Mouse (Mus musculus) retina, postnatal 7 days (tissue): ENCODE measurements around the gene Gm26620.

ENCODE experiments used
- DNase-seq: peaks from one replicate; pipeline ENCODE4 v3.0.0-alpha.2; 2012; ENCODE audit warnings: low read depth, low spot score

The Gm26620 gene

DNA sequence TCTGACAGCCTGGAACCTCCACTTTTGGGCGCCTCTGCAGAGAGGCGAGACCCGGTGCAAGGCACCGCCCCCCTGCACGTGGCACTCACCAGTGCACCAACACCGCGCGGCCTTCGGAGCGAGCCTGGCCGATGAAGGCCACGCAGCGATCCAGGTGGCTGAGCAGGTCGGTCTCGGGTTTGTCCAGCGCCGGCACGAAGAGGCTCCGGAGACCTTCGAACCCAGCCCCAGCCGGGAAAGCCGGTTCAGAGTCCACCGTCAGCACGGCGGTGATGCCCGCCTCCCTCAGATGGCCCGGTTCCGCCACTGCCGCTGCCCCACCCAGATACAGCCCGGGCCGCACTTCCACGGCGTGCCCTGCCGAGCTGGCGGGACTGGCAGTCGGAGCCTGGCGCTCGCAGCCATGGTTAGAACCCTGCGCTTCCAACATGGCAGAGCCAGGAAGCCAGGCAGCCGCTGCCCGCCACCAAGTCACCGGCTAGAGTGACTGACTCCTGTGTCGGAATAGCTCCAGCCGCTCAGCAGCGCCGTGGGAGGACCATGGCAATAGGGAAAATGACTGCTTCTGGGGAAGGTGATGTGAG lies at the start of gene Gm26620, which contains the start of gene Dusp12:
TSS of gene Gm26620 (plus strand) at position 88 of the 584 bp plus-strand sequence.
TSS of gene Dusp12 (minus strand) at position 563 of the 584 bp plus-strand sequence.
- DNase-seq: peak; percentile 79

DNA sequence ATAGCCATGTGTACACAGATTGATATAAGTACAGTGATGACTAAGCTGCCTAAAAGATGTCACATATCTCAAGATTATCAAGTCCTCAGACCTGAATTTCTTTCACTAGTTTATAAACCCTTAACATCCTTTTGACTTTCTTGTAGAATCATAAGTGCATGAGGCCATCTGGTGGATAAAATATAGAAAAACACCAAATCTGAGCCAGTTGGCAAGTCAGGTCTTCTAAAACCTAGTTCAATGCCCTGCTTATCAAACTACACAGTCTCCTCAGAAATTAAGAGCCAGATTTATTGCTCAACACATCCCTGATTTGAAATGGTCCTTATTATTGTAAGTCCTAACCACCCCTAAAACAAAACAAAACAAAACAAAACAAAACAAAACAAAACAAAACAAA lies 45.2 kb upstream of the Gm26620 start:
- peak; percentile 13 for DNase-seq

DNA sequence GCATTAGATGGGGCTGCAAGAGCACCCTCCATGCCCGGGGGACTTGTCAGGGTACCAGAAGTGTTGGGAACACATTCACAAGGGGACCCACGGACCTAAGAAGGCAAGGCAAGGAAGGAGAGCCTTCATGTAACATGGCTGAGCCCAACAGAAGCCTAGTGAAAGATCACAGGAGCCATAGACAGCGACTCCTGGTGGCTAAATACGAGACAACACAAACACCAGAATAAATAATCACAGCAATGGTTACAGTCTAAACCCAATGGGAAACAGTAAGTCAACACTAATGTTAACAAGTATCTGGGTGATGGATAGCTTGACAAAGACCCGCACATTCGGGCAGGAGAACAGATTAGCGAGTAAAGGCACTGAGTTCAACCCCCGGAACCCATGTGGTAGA lies 40.5 kb upstream of the Gm26620 start:
- no peak for DNase-seq

DNA sequence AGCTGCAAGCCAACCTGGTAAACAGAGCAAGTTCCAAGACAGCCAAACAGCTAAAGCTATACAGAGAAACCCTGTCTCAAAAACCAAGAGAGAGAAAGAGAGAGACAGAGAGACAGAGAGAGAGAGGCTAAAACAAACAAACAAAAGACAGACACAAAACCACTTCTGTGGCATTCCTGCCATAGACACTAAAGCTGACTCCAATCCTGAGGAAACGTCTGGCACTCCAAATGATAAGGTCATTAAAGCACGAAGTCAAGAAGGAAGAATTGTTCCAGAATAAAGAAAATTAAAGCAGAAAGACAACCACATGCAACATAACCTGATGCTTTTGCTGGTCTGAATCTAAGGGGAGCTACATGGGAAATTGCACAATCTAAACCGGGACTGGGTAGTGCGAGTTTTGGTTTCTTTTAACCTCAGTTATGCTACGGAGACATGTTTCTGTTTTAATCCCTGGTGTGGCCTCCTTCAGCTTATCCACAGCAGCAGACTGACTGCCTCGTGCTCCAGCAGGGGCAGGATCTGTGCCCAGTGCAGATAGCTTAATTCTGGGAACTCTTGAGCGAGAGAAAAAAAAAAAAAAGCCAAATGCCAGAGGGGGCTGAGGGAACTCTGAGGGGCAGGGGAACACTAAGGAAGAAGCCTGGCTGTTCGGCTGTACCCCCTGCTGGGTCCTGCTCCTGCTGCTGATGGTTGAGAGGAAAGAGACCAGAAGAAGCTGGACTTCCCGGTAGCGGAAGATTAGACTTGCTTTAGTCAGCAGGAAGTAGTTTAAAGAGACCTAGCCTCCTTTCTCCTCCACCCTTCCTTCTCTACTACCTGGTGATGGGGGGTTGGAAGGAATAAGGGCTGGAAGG lies 39.2 kb upstream of the Gm26620 start:
- DNase-seq: no peak

DNA sequence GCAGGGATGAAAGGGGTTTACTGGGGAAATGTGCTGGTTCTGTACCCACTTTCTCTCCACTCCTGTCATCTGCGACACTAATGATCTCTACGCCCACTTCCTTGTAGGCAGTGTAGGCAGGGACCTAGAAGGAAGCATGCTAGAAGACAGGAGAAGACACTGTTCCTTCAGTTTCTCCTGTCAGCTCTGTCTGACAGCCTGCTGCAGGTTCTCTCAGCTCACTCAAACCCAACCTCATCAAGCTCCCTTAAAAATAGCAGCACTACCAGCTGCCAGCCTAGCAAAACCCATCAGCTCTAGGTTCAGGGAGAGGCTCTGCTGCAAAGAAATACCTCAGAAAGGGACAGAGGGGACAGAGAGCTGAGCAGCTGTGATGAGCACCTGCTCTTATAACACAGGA lies 34.9 kb upstream of the Gm26620 start:
- DNase-seq: no peak

DNA sequence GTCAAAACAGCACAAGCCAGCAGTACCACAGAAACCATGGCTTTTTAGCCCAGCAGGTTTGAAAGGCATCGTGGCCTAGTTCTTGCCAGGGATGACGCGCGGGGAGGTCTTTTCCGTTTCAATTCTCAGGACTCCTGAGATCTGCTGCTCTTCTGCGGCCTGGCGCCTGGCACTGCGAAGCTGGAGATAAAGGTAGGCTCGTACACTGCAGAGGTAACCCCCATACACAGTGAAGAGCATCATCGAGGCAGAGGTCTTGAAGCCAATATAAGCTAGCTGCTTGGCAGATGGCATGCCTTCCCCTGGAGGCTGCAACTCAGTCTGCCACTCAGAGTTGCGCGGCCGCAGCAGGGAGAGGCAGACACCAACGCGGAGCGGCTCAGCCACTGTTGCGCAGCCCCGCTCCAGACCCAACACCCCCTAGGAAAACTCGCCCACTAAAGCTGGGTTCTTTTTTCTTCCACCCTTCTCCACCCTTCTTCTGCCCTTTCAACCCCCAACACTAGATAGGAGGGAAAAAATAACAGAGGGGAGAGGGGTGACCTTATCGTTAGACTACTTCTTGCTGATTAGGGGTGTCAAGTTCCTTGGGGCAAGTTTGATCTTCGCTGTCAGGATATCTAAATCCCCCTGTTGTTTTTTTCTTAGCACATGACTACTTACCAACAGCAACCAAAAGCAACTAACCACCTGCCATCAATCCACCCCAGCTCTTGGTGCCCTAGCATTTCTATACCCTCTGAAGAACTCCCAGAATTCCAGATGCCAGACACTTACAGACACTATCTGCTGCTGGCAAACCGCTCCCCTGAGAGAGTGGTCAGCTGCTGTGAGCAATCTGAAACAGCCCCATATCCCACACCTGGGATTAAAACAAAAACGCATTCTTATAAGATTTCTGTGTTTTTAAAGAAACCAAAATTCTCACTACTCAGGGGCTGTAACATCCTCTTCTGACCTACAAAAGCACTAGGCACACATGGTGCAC lies 33.9 kb upstream of the Gm26620 start:
- DNase-seq: no peak

DNA sequence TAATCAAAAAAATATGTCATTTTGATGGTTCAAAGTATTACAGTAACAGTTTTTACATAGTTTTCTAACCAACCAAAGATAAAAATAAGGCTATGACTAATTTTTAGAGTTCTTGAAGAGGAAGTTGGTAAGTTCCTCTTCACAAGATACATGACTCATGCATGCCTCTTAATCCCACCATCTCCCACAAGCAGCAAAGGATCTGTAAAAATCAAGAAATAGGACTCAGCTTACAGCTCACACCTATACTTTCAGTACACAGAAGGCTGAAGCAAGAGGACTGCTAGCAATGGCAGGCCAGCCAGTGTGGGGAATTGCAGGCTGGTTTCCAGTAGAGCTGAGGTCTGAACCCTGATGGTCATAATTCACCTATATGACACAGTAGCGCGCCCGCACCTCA lies 31.3 kb upstream of the Gm26620 start:
- DNase-seq: no peak

DNA sequence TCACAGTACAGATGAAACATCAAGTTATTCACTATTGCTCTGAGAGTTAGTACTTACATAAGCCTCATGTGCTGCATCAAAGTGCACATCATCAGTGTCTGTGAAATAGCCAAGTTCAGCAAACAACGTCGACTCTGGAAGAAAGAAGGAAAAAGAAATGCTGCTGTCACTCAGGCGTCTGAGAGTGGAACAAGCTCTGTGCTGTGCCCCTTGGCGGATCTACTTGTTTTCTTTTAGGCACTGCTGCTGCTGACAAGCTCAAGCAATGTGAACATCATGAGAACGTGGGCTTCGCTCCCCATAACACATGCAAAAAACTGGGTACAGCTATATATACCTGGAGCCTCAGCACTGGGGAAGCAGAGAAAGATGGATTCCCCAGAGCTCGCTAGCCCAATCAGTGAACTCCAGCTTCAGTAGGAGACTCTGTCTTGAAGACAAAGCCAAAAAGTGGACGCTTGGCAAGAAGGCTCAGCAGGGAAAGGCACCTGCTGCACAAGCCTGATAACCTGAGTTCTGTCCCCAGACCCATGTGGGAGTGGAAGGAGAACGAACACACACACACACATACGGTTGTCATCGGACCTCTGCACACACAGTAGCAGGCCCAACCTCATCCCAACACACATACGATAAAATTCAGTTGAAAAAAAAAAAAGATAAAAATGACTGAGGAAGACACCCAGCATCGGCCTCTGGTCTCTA lies 29.7 kb upstream of the Gm26620 start:
- no peak for DNase-seq

DNA sequence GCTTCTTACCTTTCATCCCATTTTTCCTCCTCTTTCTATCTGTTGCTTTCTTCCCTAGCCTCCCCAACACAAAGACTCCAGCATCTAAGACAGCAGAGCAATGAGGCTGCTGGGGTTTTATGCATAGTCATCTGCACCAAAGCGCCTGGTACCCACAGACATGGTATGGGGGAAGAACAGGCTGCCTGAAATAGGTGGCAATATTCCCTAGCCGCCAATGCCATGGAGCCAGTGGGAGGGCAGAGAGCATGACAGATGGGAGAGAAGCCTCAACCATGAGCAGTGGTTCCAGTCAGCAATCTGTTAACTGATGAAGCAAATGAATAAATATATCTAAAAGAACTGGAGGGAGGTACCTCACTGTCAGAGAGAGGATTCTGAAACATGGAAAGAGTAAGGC lies 27.5 kb upstream of the Gm26620 start:
- DNase-seq: no peak

DNA sequence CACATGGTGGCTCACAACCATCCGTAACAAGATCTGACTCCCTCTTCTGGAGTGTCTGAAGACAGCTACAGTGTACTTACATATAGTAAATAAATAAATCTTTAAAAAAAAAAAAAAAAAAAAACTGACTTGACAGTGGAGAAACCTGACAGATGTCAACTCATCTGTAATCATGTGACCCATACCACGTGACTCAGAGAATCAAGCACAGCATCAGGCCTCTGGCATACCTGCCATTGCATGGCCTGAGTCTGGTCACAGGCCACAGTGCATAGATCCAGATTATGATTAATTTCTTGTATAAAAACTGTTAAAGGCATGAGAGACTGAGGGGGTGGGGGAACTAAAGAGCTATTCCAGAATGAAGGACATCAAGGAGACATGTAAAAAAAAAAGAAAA lies 26.0 kb upstream of the Gm26620 start:
- DNase-seq: no peak

DNA sequence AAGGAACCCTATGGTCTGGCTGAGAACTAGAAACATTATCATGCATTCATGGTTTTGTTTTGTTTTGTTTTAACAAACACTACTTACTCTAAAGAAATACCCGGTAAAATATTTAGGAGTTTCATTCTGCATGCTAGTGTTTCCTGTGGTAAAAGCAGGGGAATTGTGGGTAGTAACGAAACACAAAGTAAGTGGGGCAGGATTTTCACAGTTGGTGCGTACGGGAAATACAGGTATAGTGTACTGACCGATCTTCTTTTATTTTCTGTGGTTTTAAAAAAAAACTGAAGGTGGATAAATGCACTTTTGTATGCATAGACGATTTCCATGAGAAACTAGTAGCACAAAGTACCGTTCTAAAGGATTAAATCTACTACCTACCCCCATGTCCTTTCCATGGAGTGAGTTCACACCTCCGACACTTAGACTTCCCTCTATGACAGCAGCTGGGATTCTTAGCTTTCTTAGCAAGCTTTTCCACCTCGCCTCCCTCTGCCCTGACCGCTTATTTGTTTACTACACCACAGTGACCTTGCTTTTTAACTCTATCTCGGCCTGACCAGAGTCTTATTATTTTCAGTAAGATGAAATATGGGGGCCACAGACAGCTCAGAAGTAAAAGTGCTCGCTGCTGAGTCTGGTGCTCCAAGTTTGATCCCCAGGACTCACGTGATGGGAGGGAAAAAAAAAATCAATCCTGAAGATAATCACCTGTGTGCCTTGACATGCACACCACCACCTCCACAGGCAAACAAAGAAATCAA lies 23.0 kb upstream of the Gm26620 start:
- no peak for DNase-seq

DNA sequence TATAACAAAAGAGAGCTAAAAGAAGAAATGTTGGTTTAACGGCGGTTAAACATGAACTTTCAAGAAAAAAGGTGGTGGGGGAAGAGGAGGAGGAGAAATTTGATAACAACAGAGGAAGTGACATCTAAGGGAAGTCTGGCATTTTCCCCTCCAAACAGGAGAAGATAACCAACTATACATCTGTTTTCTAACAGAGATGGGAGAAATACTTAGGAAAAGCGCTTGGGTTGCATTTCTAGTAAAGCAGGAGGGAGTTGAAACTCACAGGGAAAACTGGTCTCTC lies 22.5 kb upstream of the Gm26620 start:
- no peak for DNase-seq

DNA sequence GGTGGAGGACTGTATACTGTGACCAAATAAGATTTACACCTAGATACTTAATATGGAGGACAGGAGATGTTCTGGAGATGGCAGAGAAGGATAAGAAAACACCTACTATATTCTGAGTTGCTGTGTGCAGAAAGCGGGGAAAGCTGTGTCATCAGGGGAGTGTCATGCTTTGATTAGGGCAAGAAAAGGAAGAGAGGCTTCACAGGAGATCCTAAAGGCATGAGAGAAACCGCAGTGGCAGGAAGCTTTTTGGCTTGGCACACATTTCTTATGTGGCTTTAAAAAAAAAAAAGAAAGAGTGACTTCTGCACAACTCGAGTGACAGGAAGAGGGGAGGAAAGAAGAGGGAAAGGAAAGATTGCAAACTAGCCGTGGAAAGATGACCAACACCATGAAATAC lies 21.8 kb upstream of the Gm26620 start:
- no peak for DNase-seq

DNA sequence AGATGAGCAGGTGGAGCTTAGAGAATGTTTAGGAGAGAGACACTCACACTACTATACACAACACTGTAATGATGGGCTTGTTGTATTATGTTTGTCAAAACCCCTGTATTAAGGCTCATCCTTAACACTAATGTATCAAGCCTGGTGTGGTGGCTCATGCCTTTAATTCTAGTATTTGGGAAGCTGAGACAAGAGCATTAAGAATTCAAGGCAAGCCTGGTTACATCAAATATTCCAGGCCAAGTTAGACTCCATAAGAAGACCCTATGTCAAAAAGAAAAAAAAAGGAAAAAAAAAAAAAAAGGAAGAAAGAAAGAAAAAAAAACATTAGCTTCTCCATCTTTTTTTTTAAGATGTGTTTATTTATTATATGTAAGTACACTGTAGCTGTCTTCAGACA lies 20.6 kb upstream of the Gm26620 start:
- DNase-seq: no peak

DNA sequence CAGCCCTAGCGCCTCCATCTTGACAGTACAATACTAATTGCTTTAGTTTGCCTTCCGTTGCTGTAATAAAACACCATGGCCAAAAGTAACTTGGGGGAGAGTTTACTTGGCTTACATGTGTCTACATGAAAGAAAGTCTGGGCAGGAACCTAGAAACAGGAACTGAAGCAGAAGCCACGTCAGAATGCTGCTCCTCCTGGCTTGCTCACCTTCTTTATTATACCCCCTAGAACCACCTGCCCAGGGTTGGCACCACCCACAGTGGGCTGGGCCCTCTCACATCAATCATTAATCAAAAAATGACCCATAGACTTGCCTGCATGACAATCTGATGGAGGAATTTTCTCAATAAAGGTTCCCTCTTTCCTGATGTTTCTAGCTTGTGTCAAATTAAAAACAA lies 20.1 kb upstream of the Gm26620 start:
- no peak for DNase-seq

DNA sequence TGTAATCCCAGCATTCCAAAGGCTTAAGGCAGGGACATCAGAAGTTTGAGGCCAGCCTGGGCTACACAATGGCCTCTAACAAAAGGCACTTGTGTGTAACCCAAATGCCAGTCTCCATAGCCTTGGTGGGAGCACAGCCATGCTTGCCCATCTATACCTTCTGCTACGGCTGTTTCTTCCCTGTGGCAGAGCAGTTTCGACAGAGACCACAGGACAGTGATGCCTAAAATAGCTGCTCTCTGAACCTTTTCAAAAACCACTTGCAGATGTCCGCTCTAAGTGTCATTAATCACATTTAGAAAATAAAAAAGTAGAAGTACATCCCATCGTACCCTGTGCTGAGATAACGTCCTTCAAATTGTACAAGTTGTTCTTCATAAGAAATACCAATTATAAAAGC lies 19.5 kb upstream of the Gm26620 start:
- no peak for DNase-seq

DNA sequence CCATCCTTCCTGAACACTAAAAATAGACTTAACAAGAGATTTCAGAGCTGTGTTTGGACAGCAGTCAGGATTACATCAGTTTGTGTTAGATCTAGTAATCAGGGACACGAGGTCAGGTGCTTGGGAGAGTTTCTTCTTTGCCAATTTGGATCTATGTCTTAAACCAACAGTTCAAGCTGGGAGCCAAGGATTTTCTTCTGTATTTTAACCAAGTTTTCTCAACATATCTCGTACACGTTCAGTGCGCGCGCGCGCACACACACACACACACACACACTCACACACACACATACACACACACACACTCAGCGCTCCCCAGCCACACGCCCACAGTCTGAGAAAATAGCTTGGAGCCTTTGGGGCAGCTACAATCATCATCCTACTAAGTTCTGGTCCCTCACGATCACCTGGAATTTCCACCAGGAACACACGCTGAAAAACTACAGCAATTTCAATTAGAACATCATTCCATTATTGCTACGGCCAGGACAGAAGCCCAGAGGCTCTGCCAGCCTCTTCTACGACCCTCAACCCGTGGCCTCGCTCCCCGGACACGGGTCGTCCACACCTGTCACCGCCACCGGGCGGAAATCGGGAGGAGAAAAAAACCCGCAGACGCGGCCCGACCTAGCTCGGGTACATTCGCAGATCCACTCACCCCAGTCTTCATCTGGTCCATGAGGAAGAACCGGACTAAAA lies 17.7 kb upstream of the Gm26620 start:
- no peak for DNase-seq

DNA sequence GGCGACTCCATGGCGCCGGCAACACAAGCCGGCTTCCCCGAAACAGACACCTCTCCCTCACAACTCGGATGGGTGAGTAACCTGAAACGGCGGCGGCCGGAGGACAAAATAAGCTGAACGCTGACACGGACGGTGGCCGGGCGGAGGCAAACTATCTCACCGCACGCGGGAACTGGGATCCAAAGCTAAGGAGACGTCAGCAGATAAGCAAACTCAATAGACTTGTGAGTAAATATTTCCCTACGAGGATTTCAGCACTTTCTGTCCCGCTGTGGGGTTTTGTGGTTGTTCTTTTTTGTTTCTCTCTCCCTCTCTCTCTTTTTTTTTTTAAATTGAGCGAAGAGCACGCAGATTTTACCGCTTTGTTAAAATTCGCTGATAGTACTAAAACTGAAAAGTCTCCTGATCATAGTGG lies 17.2 kb upstream of the Gm26620 start, which contains the start of gene Atf6:
TSS of gene Atf6 (minus strand) at position 81 of the 415 bp plus-strand sequence.
- DNase-seq: peak; percentile 90

DNA sequence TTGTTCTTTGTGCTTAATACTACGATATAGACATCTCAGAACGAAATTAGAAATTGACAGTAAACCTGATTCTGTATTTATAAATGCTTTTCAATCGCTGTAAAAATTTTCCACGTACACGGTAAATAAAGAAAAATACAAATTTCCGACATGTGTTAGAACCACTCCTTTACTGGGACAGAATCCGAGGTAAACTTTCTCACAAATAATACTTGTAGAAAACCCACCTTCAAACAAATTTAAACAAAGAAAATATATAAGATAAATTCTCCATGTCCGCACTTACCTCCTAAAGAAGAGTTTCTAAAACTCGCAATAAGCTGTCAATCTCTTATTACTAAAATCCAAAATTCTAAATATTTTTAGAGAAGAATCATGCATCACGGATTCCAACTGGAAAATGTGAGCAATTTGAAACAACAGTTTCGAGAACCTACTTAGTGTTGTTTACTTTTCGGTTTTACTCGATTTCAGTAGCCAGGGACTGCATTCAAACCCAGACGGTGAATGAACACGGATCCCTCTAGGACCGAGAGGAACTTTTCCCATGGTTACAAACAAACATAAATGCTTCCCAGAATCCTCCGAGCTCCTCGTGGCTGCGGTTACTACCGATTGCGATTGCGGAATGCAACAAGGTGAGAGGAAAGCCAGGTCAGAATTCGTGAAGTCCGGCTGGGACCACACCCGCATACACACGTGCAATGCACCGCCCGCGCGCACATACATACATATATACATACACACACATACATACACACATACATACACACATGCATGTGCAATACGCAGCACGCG lies 16.6 kb upstream of the Gm26620 start:
- DNase-seq: peak; percentile 78
